ENCODE assay signal across 18 mouse cellular contexts in the genomic region with DNA sequence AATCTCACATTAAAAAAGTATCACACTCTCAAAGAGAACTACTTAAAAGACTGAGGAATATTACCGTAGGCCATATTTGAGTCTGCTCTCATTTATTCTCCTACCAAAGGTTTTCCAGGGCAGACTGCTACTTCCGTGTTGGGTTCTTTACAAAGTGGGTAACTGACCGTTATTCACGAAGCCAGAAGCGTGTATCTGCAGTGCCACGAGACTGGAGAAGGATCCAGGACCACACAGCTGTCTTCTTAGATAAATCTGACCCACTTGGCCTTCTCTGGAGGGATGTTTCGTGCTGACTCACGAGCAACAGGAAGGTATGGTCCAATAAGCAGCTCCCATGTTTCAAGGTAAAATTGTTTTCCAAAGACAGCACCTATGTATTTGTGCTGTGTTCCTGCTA. TPM values are rescaled to one million over a fixed set of nuclear protein-coding genes. Genes with fewer than 3 reads are reported as not detected.
DNase-seq lines count a peak whose midpoint lies in the region; ATAC-seq and TF ChIP-seq lines count a peak whose summit lies in the region.
"Had no signal": no experiment of that assay in that cellular context is flagged by ENCODE, and none has a peak within 500 bp of the region (broad histone marks: within the 10 kb centered on the region; RNA-seq: fewer than 3 reads in every experiment).

No protein-coding gene starts in this region.

- no peak for DNase-seq in stomach, postnatal 0 days (ENCODE audit: low spot score)
- DNase-seq in left cerebral cortex, adult 8-10 months (ENCODE audit: low spot score in 2 of 2) = no peak
- DNase-seq in adrenal gland, postnatal 36 days = no peak
- DNase-seq in adrenal gland, postnatal 10 days = no peak
- DNase-seq: adrenal gland, adult 2 months; cerebellum, adult 18-20 months; gastrocnemius, postnatal 10 days; heart, adult 2 months; kidney, adult 8-10 months; lung, adult 18-20 months; lung, postnatal 4 days; midbrain, embryonic 14.5 days; thymus, postnatal 36 days had no signal

- H3K4me2 ChIP-seq in stomach, embryonic 15.5 days = no peak overlapping the region
- H3K4me2 ChIP-seq in stomach, postnatal 0 days (replicated peaks; ENCODE audit: low read depth) = no peak overlapping the region
- peak overlapping the region; percentile 99 for H3K4me2 ChIP-seq in liver, embryonic 16.5 days (ENCODE audit: low read depth, low read length)
- H3K4me2 ChIP-seq: heart, embryonic 15.5 days had no signal

- no peak for TF ChIP-seq CTCF in stomach, postnatal 0 days (IDR thresholded peaks at IDR 0.05; ENCODE audit: low read depth)

- no peak overlapping the region for H3K27ac ChIP-seq in stomach, embryonic 15.5 days
- no peak overlapping the region for H3K27ac ChIP-seq in stomach, postnatal 0 days (replicated peaks)
- H3K27ac ChIP-seq in liver, embryonic 16.5 days (ENCODE audit: low read length) = peak overlapping the region; percentile 94
- H3K27ac ChIP-seq: heart, adult 2 months; heart, embryonic 15.5 days; hindbrain, embryonic 10.5 days had no signal

- 83% methylated on average over 8 of the region's 8 CpGs for WGBS in stomach, embryonic 15.5 days
- WGBS in stomach, postnatal 0 days = 92% methylated on average over 8 of the region's 8 CpGs
- WGBS in liver, embryonic 16.5 days (ENCODE audit: insufficient replicate concordance) = 24% methylated on average over 8 of the region's 8 CpGs

- no peak overlapping the region for H3K4me3 ChIP-seq in stomach, embryonic 15.5 days (replicated peaks)
- no peak overlapping the region for H3K4me3 ChIP-seq in stomach, postnatal 0 days (ENCODE audit: low read depth, low read length)
- peak overlapping the region; percentile 82 for H3K4me3 ChIP-seq in erythroblast, embryonic 14.5 days (replicated peaks)
- peak overlapping the region; percentile 41 for H3K4me3 ChIP-seq in liver, embryonic 16.5 days (ENCODE audit: low read depth, low read length)
- H3K4me3 ChIP-seq: heart, adult 2 months; heart, embryonic 15.5 days; hindbrain, embryonic 10.5 days had no signal

- H3K9me3 ChIP-seq in stomach, embryonic 15.5 days = no peaks in the 10 kb centered on the region
- H3K9me3 ChIP-seq in stomach, postnatal 0 days (ENCODE audit: control insufficient read depth, low read length) = no peaks in the 10 kb centered on the region
- no peaks in the 10 kb centered on the region for H3K9me3 ChIP-seq in erythroblast, embryonic 14.5 days (ENCODE audit: control insufficient read depth, low read length)
- no peaks in the 10 kb centered on the region for H3K9me3 ChIP-seq in liver, embryonic 16.5 days (replicated peaks; ENCODE audit: control insufficient read depth, low read length)
- H3K9me3 ChIP-seq: heart, embryonic 15.5 days; hindbrain, embryonic 10.5 days had no signal

- peak; percentile 29; the same call in 1 of the 2 replicates for ATAC-seq in stomach, embryonic 15.5 days (ENCODE audit: insufficient read depth, low FRiP score, low read depth)
- ATAC-seq in stomach, postnatal 0 days (ENCODE audit: low FRiP score, low TSS enrichment) = no peak
- peak; percentile 69 for ATAC-seq in liver, embryonic 16.5 days (ENCODE audit: low read depth)

- no peaks in the 10 kb centered on the region for H3K27me3 ChIP-seq in stomach, embryonic 15.5 days (replicated peaks)
- no peaks in the 10 kb centered on the region for H3K27me3 ChIP-seq in stomach, postnatal 0 days (ENCODE audit: control insufficient read depth, insufficient read depth, low read length)
- no peaks in the 10 kb centered on the region for H3K27me3 ChIP-seq in erythroblast, embryonic 14.5 days (ENCODE audit: control insufficient read depth)
- H3K27me3 ChIP-seq in liver, embryonic 16.5 days (ENCODE audit: control insufficient read depth, insufficient read depth, low read depth, low read length) = no peaks in the 10 kb centered on the region
- H3K27me3 ChIP-seq: heart, embryonic 15.5 days had no signal

- no peak overlapping the region for H3K9ac ChIP-seq in stomach, embryonic 15.5 days
- no peak overlapping the region for H3K9ac ChIP-seq in stomach, postnatal 0 days (ENCODE audit: low read length)
- peak overlapping the region; percentile 19 for H3K9ac ChIP-seq in liver, embryonic 16.5 days (ENCODE audit: low read depth, low read length)
- H3K9ac ChIP-seq: heart, embryonic 15.5 days had no signal

- H3K4me1 ChIP-seq in stomach, embryonic 15.5 days = peaks cover 9% of the 10 kb centered on the region; the same call in 1 of the 2 replicates
- H3K4me1 ChIP-seq in stomach, postnatal 0 days (replicated peaks; ENCODE audit: control insufficient read depth, insufficient read depth) = peaks cover 8% of the 10 kb centered on the region
- peaks cover 66% of the 10 kb centered on the region for H3K4me1 ChIP-seq in erythroblast, embryonic 14.5 days (ENCODE audit: control insufficient read depth)
- H3K4me1 ChIP-seq in liver, embryonic 16.5 days (ENCODE audit: control insufficient read depth, low read depth, low read length) = peaks cover 37% of the 10 kb centered on the region

- no peaks in the 10 kb centered on the region for H3K36me3 ChIP-seq in stomach, embryonic 15.5 days
- no peaks in the 10 kb centered on the region for H3K36me3 ChIP-seq in stomach, postnatal 0 days (ENCODE audit: control insufficient read depth, insufficient read depth, low read length)
- peaks cover 15% of the 10 kb centered on the region for H3K36me3 ChIP-seq in erythroblast, embryonic 14.5 days (ENCODE audit: control insufficient read depth)
- no peaks in the 10 kb centered on the region for H3K36me3 ChIP-seq in liver, embryonic 16.5 days (ENCODE audit: control insufficient read depth, insufficient read depth)
- H3K36me3 ChIP-seq: heart, embryonic 15.5 days had no signal

- TF ChIP-seq EP300 in stomach, postnatal 0 days (optimal IDR thresholded peaks at IDR 0.05) = no peak

RNA-seq across cellular contexts. Expression of a gene that starts 1.8 kb away (rescaled TPM):
- polyA plus RNA-seq in stomach, embryonic 15.5 days (2015; fragmentation: Nextera tagmentation; extraction: Ambion mirVana) = 40.2 and 44.9 TPM in 2 replicates
- 15.5 and 18.3 TPM in 2 replicates for polyA plus RNA-seq in stomach, postnatal 0 days (2015; fragmentation: Nextera tagmentation; extraction: Ambion mirVana)
- polyA plus RNA-seq in erythroblast, embryonic 14.5 days (2012) = 9.3 and 10.8 TPM in 2 replicates
- polyA plus RNA-seq in liver, embryonic 16.5 days (2015; fragmentation: Nextera tagmentation; extraction: Ambion mirVana) = 28.8 and 29.8 TPM in 2 replicates
- total RNA-seq in left cerebral cortex, adult 8-10 months (2022) = 10 to 100 TPM; 17.5 to 23.7 (median 18.6) TPM
- 10 to 100 TPM; 32.6 to 34.5 TPM for total RNA-seq in adrenal gland, postnatal 36 days (2021)
- total RNA-seq in adrenal gland, postnatal 10 days (2021) = 10 to 100 TPM; 44.9 to 61.7 TPM

Comparison
In these comparisons a context has a peak if more than half of its experiments do, and no peak if none do; other contexts are left out.
1. H3K4me3 ChIP-seq: peak in erythroblast, embryonic 14.5 days (single experiment) and liver, embryonic 16.5 days (single experiment); none in stomach, embryonic 15.5 days (single experiment) and stomach, postnatal 0 days (single experiment).